Mouse (Mus musculus): Measurements from ENCODE around the gene Plekhj1. TPM values are rescaled to one million over a fixed set of nuclear protein-coding genes. Genes with fewer than 3 reads are reported as not detected.

The Plekhj1 gene
- polyA plus RNA-seq, 1 experiment from 2014 or later, result 118 TPM

DNA sequence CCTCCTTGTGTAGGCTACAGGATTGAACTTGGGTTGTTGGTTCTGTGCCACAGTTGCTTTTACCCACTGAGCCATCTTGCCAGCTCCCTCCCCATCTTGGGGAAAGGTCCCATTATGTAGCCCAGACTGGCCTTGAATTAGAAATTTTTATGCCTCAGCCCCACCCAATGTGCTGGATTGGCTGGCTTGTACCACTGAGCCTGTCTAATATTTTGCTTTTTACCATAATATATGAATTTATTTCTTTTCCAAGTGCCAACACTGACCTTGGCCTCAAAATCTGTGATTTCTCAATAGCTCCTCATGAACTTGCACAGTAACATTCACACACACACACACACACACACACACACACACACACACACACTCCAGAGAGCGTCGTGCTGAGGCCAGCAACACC lies 32.7 kb downstream of the Plekhj1 start:
- peaks cover 30% of the 10 kb centered on the region for H3K36me3 ChIP-seq
- H3K9me3 ChIP-seq, result no peaks in the 10 kb centered on the region
- H3K27me3 ChIP-seq (replicated peaks), result no peaks in the 10 kb centered on the region
- WGBS, result 64% methylated on average over 2 of the region's 2 CpGs
- no peak for ATAC-seq (ENCODE audit: insufficient read depth, low FRiP score, low read depth)
- no peak overlapping the region for H3K9ac ChIP-seq
- H3K4me1 ChIP-seq, result peaks cover 5% of the 10 kb centered on the region; the same call in 1 of the 2 replicates
- H3K4me2 ChIP-seq, result no peak overlapping the region
- H3K27ac ChIP-seq, result peak overlapping the region; percentile 44; the same call in 1 of the 2 replicates
- no peak overlapping the region for H3K4me3 ChIP-seq (replicated peaks)

DNA sequence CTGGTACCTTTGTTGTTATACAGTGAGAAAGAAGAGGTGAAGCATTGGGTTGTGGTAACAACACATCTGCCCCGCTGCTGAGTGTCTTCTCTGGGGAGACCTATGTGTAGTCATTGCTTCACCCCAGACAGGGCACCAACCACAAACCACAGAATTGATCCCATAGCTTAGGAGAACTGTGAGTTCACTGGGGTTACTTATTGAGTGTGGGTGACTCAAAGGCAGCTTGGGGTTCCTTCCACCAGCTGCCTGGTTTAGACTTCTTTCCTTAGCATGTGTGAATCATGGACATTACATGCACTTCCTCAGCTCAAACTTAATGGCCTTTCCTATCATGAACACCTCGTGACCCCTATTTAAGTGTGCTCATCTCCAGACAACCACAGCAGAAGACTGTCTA lies 34.9 kb downstream of the Plekhj1 start:
- no peak for ATAC-seq (ENCODE audit: insufficient read depth, low FRiP score, low read depth)
- no peak overlapping the region for H3K9ac ChIP-seq
- H3K9me3 ChIP-seq, result no peaks in the 10 kb centered on the region
- no peak overlapping the region for H3K4me2 ChIP-seq
- no peak overlapping the region for H3K27ac ChIP-seq
- no peaks in the 10 kb centered on the region for H3K27me3 ChIP-seq (replicated peaks)
- WGBS, result 88% methylated on average over 2 of the region's 2 CpGs
- H3K4me1 ChIP-seq, result peaks cover 8% of the 10 kb centered on the region; the same call in 1 of the 2 replicates
- no peak overlapping the region for H3K4me3 ChIP-seq (replicated peaks)
- peaks cover 19% of the 10 kb centered on the region for H3K36me3 ChIP-seq

DNA sequence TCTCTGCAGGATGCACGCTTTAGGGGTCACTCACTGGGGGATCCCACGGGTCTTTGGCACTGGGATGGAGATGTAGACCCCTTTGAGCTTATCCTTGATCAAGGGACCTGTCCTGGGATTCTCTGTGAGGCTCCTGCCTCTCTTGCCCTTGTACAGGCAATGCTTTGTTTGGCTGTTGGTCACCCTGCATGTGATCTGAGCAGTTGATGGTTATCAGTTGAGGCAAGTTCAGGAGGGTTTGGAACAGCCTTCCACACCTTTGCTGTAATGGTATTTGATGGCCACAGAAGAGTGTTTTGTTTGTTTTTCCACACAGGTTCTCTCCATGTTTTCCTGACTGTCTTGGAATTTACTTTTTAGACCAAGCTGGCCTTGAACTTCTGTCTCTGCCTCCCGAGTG lies 36.6 kb downstream of the Plekhj1 start:
- Histone ChIP-seq H3K27ac (no peak overlapping the region), H3K27me3 (replicated peaks) (no peaks in the 10 kb centered on the region), H3K4me2 (no peak overlapping the region), H3K4me3 (replicated peaks) (no peak overlapping the region), H3K9me3 (no peaks in the 10 kb centered on the region), H3K9ac (no peak overlapping the region), H3K36me3 (peaks cover 5% of the 10 kb centered on the region; the same call in 1 of the 2 replicates), H3K4me1 (peaks cover 25% of the 10 kb centered on the region)
- no peak for ATAC-seq (ENCODE audit: insufficient read depth, low FRiP score, low read depth)
- WGBS, result 61% methylated on average over 3 of the region's 3 CpGs

DNA sequence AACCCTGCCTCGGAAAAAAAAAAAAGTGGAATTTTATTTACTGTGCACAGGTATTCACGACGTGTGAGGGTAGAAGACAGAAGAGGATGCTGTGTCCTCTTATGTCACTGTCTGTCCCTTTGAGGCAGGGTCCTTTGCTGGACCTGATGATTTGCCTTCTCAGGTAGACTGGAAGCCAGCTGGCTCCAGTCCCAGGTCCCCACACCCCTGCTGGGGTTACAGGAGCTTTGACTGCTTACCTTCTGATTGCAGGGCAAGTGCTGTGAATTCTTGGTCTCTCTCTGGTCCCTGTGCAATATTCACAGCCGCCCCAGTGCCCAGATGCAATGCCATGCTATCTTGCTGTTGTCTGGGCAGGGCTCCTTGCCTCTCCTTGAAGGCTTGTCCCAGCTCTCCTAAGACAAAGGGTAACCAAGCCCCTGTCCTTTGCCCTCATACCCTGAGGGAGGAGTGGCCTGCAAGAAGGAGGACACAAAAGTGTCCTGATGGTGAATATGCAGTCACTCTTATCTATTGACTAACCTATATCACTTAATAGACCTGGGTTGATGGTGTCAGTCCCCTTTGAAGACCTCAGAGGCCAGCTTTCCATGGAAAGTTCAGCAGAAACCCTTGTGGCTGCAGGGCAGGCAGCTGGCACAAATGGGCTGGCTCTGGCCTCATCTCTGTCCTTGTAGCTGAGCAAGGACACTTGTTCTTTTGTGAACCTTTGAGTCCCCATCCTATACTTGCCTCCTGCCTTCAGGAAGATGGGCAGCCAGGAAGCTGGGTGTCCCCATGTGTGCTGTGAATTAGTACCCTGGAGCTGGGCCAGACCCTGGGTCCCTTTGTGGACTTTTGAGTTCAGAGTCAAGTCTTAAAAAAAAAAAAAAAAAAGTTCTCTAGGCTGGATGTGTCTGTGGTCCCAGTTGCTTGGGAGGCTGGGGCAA lies 37.6 kb downstream of the Plekhj1 start:
- Histone ChIP-seq H3K4me2 (no peak overlapping the region), H3K27me3 (replicated peaks) (no peaks in the 10 kb centered on the region), H3K4me1 (peaks cover 34% of the 10 kb centered on the region), H3K4me3 (replicated peaks) (no peak overlapping the region), H3K27ac (no peak overlapping the region), H3K9me3 (no peaks in the 10 kb centered on the region), H3K9ac (no peak overlapping the region), H3K36me3 (no peaks in the 10 kb centered on the region)
- 77% methylated on average over 4 of the region's 4 CpGs for WGBS
- no peak for ATAC-seq (ENCODE audit: insufficient read depth, low FRiP score, low read depth)

DNA sequence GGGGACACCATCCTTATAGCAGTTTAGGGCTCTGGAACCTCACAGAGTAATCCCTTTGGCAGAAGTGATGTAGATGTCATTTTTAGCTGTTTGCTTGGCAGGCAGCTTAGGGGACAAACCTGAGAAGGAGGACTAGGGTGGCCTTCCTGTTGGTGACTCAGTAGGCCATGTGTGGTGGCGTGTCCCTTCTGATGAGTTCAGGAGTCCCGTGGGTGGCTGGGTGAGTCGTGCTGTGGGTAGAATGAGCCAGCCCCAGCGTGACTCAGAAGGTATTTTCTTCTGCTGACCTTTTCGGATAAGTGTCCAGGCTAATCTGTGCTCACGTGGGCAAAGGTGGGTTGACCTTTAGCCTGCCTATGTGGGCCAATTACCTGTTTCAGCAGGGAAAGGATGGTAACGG lies 39.8 kb downstream of the Plekhj1 start:
- Histone ChIP-seq H3K27ac (no peak overlapping the region), H3K4me1 (peaks cover 35% of the 10 kb centered on the region), H3K36me3 (no peaks in the 10 kb centered on the region), H3K4me2 (no peak overlapping the region), H3K9me3 (no peaks in the 10 kb centered on the region), H3K9ac (no peak overlapping the region), H3K27me3 (replicated peaks) (no peaks in the 10 kb centered on the region), H3K4me3 (replicated peaks) (no peak overlapping the region)
- no peak for ATAC-seq (ENCODE audit: insufficient read depth, low FRiP score, low read depth)
- 75% methylated on average over 7 of the region's 7 CpGs for WGBS

DNA sequence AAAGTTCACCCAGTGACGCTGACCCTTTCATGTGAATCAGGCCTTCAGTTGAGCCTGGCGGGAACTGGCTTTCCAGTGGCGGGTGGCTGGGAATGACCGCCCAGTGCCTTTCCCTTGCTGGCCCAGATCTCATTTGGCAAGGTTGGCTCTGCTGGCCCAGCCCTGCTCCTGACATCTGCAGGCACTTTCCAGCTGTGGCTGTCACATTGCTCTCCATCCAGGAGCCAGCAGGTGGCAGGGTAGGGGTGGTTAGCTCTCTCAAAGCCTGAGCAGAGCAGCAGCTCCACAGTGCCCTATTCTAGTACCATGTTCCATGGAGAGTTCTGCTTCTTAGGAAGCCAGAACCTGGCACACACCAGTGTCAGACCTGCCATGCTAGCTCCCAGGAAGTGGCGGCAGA lies 40.7 kb downstream of the Plekhj1 start:
- no peaks in the 10 kb centered on the region for H3K27me3 ChIP-seq (replicated peaks)
- 45% methylated on average over 5 of the region's 5 CpGs for WGBS
- H3K4me3 ChIP-seq (replicated peaks), result 0 out of 2 replicates have a peak overlapping the region, but pooled peaks have one; percentile 1
- no peak overlapping the region for H3K27ac ChIP-seq
- no peak for ATAC-seq (ENCODE audit: insufficient read depth, low FRiP score, low read depth)
- no peaks in the 10 kb centered on the region for H3K9me3 ChIP-seq
- no peaks in the 10 kb centered on the region for H3K36me3 ChIP-seq
- no peak overlapping the region for H3K9ac ChIP-seq
- H3K4me1 ChIP-seq, result peaks cover 35% of the 10 kb centered on the region
- H3K4me2 ChIP-seq, result peak overlapping the region; percentile 84; the same call in 1 of the 2 replicates

DNA sequence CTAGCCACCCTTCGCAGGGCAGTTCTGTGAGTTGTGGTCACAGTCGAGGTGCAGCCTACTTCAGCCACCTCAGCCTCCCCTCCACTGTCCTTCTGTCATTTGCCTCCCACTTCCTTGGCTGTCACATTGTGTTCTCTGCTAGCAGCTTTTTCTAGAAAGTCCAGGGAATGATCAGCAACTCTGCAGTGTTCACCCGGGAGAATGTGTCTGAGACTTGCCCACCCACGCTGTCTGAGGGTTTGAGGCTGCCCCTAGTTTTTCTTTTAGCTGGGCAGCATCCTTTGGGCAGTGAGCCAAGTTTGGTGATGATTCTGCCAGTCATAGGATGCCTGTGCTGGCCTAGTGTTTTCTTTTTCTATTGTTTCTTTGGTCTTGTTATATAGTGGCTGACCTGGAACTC lies 41.5 kb downstream of the Plekhj1 start:
- Histone ChIP-seq H3K27me3 (replicated peaks) (no peaks in the 10 kb centered on the region), H3K4me3 (replicated peaks) (0 out of 2 replicates have a peak overlapping the region, but pooled peaks have one; percentile 1), H3K27ac (no peak overlapping the region), H3K9me3 (no peaks in the 10 kb centered on the region), H3K4me1 (peaks cover 41% of the 10 kb centered on the region), H3K4me2 (peak overlapping the region; percentile 84), H3K9ac (no peak overlapping the region), H3K36me3 (no peaks in the 10 kb centered on the region)
- ATAC-seq (ENCODE audit: insufficient read depth, low FRiP score, low read depth), result no peak
- WGBS, result 68% methylated on average over 4 of the region's 4 CpGs

DNA sequence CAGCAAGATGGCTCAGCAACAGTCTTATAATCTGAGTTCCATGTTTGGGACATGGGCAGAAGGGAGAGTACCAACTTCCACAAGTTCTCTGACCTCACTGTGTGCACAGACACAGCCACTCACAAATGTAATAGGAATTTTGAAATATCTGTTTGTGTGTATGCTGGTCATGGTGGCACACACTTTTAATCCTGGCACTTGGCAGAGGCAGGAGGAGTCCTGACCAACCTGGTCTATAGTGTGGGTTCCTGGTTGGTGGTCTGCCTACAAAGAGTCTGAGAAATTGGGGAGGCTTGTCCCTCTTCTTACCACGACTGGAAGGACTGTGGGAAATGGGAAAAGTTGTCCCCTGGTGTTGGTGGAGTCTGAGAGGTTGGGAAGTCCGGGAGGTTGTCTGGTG lies 41.9 kb downstream of the Plekhj1 start:
- no peaks in the 10 kb centered on the region for H3K27me3 ChIP-seq (replicated peaks)
- ATAC-seq (ENCODE audit: insufficient read depth, low FRiP score, low read depth), result no peak
- peak overlapping the region; percentile 97 for H3K4me3 ChIP-seq (replicated peaks)
- no peaks in the 10 kb centered on the region for H3K36me3 ChIP-seq
- H3K4me2 ChIP-seq, result peak overlapping the region; percentile 84
- no peaks in the 10 kb centered on the region for H3K9me3 ChIP-seq
- H3K9ac ChIP-seq, result peak overlapping the region; percentile 88; the same call in 1 of the 2 replicates
- peaks cover 42% of the 10 kb centered on the region for H3K4me1 ChIP-seq
- H3K27ac ChIP-seq, result no peak overlapping the region
- 41% methylated on average over 2 of the region's 2 CpGs for WGBS

DNA sequence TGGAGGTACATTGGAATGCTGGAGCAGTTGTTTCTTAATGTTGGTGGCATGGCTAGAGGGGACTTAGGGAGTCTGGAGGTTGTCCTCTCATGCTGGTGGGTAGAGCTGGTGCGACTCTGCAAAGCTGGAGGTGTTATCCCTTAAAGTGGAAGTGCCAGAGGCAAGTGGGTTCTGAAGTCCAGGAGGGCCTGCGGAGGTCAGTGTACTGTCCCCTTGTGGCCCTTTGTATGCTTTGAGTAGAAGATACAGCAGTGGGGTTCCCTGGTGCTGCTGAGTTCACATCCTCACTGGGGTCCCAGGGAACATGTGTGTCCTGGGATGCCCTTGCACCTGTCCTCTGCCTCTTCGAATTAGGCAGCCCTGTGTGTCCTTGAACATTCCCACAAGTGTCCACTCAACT lies 42.3 kb downstream of the Plekhj1 start:
- Histone ChIP-seq H3K4me2 (peak overlapping the region; percentile 84), H3K4me3 (replicated peaks) (peak overlapping the region; percentile 97), H3K27ac (no peak overlapping the region; the same call in 1 of the 2 replicates), H3K9me3 (no peaks in the 10 kb centered on the region), H3K36me3 (no peaks in the 10 kb centered on the region), H3K4me1 (peaks cover 44% of the 10 kb centered on the region), H3K9ac (peak overlapping the region; percentile 88), H3K27me3 (replicated peaks) (no peaks in the 10 kb centered on the region)
- no peak for ATAC-seq (ENCODE audit: insufficient read depth, low FRiP score, low read depth)
- WGBS, result 23% methylated on average over 3 of the region's 3 CpGs

DNA sequence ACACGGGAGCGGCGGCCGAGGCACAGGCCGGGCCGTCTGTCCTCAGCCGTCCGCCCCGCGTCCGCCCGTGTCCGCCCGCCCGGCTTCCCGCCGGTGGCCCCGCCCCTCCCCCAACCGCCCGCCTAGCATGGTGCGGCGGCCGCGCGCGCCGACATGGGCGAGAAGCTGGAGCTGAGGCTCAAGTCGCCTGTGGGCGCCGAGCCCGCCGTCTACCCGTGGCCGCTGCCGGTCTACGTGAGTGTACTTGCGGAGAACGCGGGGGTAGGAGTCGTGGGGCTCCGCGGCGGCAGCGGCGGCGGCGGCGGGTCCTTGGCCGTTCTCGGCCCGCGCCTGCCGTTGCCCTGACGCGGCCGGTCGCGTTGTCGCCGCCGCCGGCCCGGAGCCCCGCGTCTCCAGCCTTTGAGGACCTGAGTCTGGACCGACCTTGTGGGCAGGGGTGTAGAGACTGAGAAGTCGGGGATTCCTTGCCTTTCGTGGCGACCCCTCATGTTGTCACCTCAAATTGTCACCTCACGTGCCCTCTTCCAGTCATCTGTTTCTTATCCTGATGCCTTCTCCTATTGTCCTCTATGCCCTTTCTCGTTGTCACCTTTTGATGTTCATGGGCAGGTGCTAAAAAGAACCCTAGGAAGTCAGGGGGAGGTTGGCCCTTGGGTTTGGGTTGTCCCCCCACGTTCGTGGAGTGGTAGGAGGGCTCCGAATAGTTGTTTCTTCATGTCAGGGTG lies 43.0 kb downstream of the Plekhj1 start:
- H3K9ac ChIP-seq, result peak overlapping the region; percentile 88
- under 1% methylated on average over 54 of the region's 75 CpGs for WGBS
- H3K4me2 ChIP-seq, result peak overlapping the region; percentile 84
- H3K27me3 ChIP-seq (replicated peaks), result no peaks in the 10 kb centered on the region
- H3K36me3 ChIP-seq, result no peaks in the 10 kb centered on the region
- H3K9me3 ChIP-seq, result no peaks in the 10 kb centered on the region
- H3K27ac ChIP-seq, result peak overlapping the region; percentile 79
- peak overlapping the region; percentile 97 for H3K4me3 ChIP-seq (replicated peaks)
- H3K4me1 ChIP-seq, result peaks cover 42% of the 10 kb centered on the region
- ATAC-seq (ENCODE audit: insufficient read depth, low FRiP score, low read depth), result no peak; the same call in 1 of the 2 replicates

DNA sequence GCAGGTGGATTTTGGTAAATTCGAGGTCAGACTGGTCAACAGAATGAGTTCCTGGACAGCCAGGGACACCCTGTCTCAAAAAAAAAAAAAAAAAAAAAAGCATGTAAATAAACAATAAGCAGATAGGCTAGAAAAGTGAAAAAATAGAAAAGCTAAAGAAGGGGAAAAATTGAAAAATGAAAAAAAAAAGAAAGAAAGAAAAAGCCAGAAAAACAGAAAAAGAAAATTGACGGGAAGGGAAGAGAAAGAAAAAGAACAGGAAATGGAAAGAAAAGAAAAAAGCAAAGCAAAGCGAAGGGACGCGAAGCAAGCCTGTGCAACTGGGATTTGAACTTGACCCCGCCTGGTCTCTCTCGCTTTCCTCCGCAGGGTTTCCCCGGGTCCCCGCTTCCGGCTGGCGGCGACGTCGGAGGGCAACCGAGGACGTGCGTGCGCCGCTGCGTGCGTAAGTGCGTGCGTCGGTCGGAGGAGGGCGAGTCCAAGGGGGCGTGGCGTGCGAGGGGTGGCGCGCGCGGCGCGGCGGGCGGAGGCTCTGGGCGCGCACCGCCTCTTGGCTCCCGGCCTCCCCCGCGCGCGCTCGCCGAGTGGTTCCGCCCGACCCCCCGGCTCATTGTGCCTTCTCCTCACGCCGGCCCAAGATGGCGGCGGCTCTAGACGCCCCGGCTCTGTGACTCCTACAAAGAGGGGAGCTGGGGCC lies 43.7 kb downstream of the Plekhj1 start, which contains the start of gene Dot1l:
TSS of gene Dot1l (plus strand) at position 613 of the 697 bp plus-strand sequence.
- Histone ChIP-seq H3K9ac (peak within 1 kb of the TSS; percentile 88), H3K27ac (peak within 1 kb of the TSS; percentile 79)
- 1% methylated on average over 50 of the region's 57 CpGs for WGBS

More for the DNA sequence above, 43.7 kb downstream of the Plekhj1 start, which contains the start of gene Dot1l:
- Histone ChIP-seq H3K4me1 (peaks cover 42% of the 10 kb centered on the region), H3K4me3 (replicated peaks) (peak within 1 kb of the TSS; percentile 97), H3K9me3 (no peaks in the 10 kb centered on the region), H3K27me3 (replicated peaks) (no peaks in the 10 kb centered on the region), H3K4me2 (peak within 1 kb of the TSS; percentile 84), H3K36me3 (no peaks in the 10 kb centered on the region)
- ATAC-seq (ENCODE audit: insufficient read depth, low FRiP score, low read depth), result peak; percentile 93

All from stomach, embryonic 15.5 days (tissue).